Mouse (Mus musculus) mesoderm, embryonic 11.5 days (tissue): ENCODE measurements around the gene Slc24a4.

Experiments used
- DNase-seq: peaks from one replicate; pipeline ENCODE4 v3.0.0-alpha.2; 2012; ENCODE audit warnings: low read depth, low spot score

Gene Slc24a4

DNA sequence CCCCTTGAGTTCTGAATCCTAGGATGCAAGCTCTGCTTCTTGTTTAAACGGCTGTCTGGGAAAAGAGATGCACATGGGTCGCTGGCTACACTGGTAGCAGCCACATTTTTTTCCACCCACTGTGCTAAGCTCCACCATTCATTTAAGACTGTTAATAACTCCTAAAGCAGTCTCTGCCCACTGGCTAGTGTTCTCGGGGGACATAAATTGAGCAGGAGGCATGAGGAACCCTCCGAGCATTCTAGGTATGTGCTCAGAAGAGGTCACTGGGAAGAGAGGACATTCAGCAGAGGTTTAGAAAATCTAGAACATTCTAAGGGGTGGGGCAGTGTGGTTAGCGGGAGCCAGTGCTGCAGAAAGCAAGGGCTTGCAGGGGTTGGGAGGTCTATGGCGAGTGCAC, 156.8 kb downstream of the Slc24a4 start:
- no peak for DNase-seq

DNA sequence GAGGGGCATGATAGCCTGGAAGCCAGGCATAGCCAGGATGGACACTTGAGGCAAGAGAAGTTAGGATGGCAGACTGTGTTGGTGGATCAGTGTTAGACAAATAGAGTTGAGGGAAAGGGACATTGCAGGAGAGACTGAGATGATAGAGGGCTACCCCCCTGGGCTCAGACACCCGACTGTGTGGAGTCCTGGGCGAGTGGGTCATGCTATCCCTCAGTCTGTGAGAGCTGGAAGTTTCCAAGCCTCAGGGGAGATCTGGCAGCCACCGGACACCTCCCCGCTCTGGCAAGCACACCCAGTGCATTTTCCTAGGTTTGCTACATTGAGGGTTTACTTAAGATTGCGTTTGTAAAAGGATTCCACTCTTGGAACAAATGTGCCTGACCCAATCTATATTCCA, 157.2 kb downstream of the Slc24a4 start:
- DNase-seq: no peak

DNA sequence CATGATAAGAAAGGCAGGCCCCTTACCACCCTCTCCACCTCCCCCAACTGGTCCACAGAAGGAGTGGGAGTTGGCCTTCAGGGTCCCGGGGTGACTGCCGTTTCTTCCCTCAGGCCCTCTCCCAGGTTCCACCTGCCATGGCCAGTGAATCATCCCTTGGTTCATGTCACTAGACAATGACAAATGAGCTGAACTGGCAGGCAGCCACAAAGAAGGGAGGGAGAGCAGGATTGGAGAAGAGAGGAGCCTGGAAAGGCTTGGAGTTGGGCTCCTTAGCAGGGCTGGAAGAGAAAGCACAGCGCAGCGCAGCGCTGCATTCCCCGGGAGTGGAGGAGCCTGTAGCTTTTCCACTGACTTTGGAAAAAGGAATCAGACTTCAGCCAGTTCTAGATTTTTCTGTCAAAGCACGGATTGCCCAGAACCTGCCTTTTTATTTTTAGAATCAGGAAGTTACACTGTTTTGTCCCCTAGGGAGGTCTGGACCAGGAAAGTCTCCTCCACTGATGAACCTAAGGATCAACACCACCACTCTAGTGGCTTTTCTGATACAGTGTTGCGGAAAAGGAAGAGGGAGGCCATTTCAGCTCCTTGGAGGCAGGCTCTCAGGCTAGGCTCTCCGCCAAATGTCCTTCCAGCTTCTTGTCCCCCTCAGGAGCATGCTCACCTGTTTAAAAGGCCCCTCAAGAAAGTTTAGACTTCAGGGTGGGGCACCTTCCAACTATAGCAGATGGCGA, 158.3 kb downstream of the Slc24a4 start:
- no peak for DNase-seq

DNA sequence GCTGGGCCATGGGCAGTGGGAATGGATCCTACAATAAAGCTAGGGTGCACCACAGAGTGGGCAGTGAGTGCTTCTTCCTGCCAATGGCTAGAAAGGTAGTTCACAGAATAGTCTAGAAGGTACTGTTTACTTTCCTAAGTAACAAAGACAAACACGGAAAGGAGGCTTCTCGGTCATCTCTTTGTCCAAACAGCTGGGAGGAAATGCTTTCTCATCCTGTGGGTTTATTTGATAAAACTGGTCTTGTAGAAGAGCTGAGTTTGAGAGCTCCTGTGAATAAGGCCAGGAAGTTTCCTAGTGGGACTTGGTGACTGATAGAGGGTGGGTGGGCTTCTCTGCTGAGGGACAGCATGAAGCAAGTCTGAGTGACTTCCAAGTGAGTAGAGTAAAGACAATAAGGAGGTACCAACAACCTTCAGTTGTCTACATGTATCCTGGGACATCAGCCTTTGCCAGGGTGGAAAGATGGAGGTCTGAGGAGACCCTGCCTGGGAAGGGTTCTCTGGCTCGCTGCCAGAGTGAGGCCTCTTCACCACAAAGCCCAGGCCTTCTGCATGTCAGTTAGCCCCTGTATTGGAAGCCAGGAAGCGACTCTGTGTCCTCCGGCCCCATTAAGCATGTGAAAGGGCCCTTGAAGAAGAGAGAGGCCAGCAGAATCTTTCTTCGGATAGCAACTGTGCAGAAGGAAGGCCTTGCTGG, 159.5 kb downstream of the Slc24a4 start:
- no peak for DNase-seq

DNA sequence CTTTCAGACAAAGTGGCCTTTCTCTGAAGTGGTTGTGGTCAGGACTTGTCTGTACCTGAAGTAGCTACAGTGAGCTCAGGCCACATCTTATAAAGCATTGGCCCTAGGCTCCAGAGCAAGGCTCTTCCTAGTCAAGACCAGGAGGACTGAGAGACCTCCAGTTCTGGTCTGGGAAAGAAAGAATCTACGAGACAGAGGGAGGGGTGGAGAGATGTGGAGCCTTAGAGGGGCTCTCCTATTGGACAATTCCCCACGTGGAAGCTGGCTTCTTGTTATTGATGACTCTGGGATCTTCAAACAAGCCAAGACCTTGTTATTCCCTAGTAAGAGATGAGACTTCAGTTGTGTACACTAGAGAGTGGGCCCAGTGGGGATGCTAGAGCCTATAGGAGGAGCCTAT, 160.3 kb downstream of the Slc24a4 start:
- no peak for DNase-seq

DNA sequence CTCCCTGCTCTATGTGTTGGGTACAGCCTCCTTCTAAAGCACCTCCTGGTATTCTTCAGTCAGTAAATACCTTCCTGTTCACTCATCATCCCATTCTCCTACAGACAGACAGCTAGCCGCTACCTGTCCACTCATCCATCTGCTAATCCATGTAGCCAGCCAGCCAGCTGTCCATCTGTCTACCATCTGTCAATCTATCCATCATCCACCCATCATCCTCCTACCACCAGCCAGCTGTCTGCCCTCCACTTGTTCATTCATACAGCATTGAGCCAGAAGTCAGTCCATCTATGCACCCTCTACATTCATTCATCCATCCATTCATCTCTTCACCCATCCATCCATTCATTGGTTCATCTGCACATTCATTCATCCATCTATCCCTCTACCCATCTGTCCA, 161.0 kb downstream of the Slc24a4 start:
- no peak for DNase-seq

DNA sequence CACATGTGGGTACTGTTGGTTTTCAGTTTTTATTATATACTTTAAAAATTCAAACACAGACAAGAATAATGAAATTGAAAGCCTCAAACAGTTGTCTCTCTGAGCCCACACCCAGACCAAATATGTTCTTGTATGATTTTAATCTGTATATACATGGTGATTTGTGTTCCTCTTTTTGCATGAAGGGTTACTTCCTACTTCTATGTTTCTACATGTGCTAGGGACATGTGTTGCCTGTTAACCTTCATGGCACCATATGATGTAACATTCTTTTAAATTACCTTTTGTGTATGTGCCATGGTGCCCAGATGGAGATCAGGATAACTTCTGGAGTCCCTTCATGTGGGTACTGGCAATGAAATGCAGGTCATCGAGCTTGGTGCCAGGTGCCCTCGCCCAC, 162.1 kb downstream of the Slc24a4 start:
- DNase-seq: no peak

DNA sequence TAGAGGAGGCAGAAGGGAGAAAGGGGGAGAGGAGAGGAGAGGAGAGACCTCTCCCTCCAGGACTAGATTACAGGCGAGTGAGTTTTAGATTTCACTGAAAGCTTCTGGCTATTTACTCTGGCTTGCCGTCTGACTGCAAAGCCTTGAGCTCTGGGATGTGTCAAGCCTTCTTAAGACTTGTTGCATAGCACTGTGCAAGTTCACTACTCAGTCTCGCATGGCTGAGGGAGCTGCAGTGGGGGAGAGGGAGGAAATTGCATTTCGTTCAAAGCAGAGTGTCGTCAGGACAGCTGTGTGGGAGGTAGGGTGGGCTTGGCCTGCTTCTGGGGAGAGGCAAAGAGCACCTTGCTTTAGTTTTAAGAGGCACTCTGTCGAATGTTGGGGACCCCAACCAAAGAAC, 163.2 kb downstream of the Slc24a4 start:
- no peak for DNase-seq

DNA sequence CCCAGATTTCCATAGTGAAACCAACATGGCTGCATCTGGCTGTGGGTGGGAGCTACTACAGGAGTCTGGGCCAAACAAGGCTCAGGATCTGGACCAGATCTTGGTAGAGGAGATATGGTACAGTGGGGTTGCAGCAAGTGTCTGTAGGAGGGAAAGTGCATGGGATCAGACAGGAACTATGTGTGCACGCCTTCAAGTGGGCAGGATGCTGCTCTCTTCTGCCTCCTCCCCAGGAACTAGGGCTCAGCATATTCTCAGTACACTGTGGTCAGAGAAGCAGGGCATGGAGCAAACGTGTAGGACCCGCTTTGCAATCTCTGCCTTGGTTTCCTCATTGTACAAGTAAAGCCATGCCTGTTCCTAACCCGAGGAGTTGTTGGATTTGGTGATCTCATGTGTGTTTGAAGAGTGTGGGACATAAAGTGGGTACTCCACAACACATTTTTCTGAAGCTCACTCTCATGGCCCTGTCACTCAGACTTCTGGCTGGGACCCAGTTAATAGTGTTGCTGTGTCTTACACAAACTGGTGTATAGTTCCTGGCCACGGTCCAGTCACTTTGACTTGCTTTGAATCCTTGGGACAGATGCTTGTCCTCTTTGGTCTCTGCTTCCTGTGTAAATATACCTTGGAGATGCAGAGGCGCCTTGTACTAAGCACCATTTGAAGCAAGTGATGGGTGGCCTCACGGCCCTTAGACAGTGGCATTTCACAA, 164.1 kb downstream of the Slc24a4 start:
- no peak for DNase-seq

DNA sequence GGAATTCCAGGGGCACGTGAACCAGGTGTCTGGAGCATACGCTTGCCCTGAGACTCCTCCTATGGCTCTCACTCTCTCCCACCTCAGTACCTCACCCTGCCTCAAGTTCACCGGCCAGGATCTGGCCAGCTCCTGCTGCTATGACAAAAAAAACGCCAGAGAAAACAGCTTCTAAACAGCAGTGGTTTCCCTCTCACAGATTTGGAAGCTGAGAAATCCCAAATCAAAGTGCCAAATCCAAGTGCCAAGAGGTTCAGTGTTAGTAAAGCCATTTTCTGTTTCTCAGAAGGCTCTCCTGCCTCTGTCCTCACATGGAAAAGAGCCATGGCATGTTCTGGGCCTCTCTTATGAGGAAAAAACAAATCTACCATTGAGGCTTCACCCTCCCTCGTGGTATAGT, 166.1 kb downstream of the Slc24a4 start:
- DNase-seq: no peak

DNA sequence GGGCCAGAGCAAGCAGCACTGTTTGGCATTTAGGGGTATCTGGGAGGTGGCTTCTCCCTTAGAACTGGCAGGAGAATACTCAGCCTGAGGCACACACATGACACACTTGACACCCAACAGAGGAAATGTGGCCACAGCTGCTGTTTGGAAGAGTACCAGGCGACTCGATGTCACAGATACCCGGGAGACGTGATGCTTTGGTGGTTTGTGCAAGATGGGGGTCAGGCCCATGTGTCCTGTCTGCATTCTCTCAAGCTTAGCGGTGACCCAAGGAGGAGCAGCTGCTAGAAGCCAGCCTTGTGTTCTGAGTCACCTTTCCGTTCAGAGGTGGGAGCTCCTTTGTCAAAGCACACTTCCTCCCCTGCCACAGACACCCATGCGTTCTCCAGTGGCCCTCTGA, 166.7 kb downstream of the Slc24a4 start:
- no peak for DNase-seq

DNA sequence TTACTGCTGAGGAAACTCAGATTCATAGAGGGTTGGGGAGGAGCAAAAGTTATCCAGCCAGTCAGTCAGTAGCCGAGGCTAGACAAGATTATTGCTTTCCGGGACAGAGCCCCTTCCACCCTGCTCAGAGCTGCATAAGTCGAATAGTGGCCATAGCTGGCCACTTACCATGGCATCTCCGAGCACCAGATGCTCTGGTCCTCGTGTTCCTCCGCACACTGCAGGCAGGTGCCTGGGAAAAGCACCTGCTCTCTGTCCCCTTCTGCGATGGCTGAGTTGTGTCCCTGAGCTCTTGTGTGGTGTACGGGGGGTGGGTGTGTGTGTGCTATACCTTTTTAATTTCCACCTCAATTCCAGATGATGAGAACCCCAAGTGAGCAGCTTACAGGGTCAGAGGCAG, 167.1 kb downstream of the Slc24a4 start:
- no peak for DNase-seq

DNA sequence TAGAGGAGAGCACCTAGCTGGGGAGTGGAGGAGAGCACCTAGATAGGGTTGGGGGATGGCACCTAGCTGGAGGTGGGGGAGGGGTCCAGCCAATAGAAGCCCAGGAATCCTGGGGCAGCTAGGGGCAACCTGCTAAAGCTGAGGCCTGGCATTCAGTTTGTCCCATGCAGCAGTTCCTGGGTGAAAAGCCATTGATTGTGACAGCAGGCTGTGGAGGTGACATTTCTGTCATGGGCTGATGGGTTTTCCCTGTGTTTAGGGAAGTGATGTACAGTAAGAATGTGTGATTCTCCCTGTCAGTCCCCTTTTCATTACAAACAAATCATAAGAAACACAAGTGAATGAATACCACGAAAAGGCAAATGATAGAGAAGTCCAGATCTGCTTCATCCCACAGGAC, 167.8 kb downstream of the Slc24a4 start:
- no peak for DNase-seq

DNA sequence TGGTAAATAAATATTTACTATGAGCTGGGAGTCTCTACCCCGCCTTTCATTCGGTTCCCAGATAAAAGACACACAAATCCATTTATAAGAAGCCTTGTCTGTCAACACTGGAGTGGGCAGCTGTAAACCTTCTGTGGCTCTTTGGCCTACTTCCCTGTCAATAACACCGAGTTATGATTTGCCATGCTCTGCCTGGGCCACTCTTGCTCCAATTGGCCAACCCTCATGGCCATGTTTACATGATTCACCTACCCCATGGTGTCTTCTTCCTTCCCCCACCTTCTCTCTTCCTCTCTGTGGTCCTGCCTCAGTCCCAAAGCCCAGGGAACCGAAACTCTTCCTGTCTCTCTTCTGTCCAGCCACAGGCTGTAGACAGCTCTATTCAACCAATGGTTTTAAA, 168.4 kb downstream of the Slc24a4 start:
- DNase-seq: no peak

DNA sequence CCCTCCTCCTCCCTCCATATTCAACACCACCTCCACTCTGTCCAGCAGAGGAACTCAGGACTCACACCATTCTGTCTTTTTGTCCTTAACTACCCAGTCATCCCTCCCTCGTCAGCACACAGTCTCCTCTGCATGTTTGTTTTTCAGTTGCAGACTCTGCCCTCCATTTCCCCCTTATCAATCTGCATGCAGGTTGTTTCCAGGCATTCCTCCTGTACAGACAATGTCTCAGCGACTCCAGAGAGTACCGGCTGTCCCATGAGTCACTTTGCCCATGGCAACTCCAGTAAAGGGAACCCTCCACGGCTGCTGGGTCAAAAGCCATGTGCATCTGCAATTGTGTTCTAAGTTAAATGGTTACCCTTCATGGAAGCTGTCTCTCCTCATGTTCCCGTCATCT, 170.7 kb downstream of the Slc24a4 start:
- no peak for DNase-seq

DNA sequence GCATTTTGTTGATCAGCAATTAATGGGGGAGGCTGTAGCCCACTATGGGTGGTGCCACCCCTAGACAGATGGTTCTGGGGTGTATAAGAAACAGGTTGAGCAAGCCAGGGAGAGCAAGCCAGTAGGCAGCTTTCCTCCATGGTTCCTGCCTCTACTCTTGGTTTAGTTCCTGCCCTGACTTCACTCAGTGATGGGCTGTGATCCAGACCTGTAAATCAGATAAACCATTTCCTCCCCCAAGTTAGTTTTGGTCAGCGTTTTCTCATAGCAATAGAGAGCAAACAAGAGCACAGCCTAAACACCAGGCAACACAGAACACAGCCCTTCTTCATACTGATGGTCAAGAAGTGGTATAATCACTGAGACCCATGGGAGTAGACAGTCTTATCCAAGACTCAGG, 173.1 kb downstream of the Slc24a4 start:
- no peak for DNase-seq

DNA sequence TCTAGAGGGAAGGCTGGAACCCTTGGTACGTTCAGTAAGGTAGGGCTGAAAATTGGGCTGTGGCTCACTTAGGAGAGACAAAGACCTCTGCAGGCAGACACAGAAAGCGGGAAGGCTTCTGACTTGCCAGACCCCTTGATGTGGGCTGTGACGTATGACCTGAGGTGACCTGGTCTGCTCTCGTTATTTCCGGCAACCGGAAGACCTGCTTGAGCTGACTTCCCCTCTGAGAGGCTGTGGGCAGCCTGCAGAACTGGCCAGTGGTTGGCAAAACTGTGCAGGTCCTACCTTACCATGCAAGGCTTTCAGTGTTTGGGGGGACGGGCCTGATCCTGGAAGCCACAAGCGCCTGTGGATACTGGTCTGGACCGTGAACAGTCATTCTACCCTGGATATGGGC, 173.8 kb downstream of the Slc24a4 start:
- DNase-seq: no peak

DNA sequence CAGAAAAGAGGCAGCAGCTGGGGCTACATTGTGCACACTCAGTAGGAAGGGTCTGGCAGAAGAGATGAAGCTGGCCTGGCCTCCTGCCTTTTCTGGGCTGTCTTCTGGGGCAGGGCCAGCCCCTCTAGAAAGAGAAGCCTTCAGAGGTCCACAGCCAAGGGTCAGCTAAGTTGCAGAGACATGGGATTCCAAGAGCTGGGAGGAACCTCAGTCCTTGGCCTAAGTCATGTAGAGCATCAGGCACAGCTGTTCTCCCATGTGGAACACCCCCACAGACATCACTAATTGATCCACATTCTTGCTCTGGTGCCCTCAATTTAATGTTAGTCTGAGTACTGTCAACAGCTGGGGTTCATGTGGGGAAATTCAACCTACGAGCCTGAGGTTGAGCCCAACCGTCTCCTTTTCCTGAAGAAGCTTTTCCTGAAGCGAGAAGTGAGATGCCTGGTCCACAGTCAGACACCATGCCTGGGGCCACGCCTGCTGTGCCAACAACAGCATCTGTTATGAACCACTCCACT, 174.4 kb downstream of the Slc24a4 start:
- no peak for DNase-seq

DNA sequence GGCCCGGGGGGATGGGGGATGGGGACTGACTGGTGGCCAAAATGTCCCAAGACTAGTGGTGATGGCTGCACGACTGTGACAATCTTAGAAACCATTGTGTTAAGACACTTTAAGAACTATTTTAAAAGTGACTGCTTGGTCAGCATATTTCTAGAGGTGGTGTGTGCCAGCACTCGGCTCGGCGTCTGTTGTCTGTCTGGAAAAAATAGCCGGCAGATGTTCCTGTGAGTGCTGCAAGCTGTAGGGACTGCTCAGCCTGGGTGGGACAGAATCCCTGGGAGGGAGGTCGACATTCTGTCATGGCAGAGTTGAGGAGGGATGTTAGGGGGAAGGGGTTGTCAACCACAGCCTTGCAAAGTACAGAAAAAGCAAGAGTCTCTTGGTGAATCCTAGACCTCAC, 175.3 kb downstream of the Slc24a4 start:
- no peak for DNase-seq

DNA sequence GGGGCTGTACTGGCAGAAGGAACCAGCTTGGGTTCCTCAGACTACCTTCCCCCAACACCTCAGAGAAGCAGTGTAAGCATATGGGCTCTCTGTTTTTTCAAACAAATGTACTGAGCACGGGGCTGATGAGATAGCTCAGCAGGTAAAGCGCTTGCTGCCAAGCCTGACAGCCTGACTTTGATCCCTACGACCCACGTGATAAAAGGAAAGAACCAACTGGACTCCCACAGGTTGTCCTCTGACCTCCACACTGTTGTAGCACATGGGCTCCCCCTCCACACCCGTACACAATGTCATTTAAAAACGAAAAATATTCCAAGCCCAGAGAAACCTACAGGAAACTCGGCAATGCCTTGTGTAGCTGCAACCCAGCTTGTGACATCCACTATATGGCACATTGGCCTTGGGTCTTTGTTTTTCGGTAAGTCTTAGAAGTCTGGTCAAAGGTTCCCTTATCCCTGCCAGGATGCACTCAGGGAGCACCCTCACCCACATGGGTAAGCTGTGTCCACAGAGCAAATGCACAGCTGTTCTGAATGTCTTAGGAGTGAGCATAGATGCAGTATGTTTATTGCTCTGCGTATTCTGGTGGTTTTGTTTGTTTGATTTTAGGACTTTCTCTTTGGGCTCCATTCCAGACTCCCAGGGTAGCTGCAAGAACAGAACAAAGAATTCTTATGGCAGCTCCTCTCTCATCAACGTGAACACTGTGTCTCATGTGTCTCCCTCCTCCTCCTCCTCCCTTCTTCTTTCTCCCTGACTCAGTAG, 176.7 kb downstream of the Slc24a4 start:
- DNase-seq: no peak

DNA sequence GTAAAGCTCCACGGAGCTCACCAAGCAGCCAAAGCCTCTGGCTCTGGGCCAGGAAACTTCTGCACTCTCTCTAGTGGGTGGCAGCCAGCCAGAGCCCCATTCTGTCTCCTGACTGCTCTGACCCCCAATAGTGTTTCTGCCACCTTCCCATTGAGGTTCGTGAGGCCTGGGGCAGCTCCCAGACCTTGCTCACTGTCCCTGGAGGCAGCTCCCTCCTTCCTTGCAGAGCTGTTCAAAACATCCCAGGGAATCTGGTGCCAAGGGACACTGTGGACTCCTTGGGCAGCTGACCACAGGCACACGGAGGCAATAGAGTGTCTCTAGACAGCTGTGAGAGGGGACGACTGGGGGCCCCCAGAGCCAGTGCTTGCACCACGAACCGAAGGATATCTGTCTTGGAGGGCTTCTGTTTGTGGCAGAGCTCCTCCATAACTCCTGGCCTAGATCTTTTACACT, 179.5 kb downstream of the Slc24a4 start:
- no peak for DNase-seq
